In the genomic region with DNA sequence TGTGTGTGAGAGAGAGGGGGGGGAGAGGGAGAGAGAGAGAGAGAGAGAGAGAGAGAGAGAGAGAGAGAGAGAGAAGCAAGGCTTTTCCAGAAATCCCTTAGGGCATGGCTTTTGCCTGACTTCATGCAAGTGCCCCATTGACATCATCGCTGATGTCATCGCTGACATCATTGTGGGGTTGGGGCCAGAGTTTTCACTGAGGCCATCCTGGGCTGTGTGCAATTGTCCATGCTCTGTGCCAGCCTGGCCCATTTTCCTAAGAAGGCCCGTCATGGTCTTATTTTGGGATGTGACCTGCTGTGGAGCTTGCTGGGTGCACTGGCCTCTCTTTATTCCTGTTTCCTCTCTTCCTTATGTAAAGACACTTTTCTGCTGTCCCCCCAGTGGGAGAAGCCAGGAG, we compare ENCODE assay signal across 12 mouse cellular contexts.
"Had no signal": no experiment of that assay in that cellular context is flagged by ENCODE, and none has a peak within 500 bp of the region (broad histone marks: within the 10 kb centered on the region; RNA-seq: fewer than 3 reads in every experiment).

No protein-coding gene starts in this region.

- H3K27ac ChIP-seq: limb, embryonic 13.5 days; liver, embryonic 14.5 days; midbrain, embryonic 12.5 days; neural tube, embryonic 13.5 days; stomach, embryonic 15.5 days had no signal

- H3K4me1 ChIP-seq: limb, embryonic 13.5 days; stomach, embryonic 15.5 days had no signal

- H3K27me3 ChIP-seq: midbrain, embryonic 12.5 days; neural tube, embryonic 13.5 days; stomach, embryonic 15.5 days had no signal

- DNase-seq: kidney, postnatal 4 days; left cerebral cortex, postnatal 4 days; lung, adult 18-20 months; retina, postnatal 1 day; right cerebral cortex, postnatal 4 days; thymus, adult 2 months; thymus, postnatal 25 days had no signal

- H3K4me3 ChIP-seq: limb, embryonic 13.5 days; midbrain, embryonic 12.5 days; neural tube, embryonic 13.5 days; stomach, embryonic 15.5 days had no signal
